Mouse (Mus musculus) ES-E14 (cell line): ENCODE data around the gene Cdiptos. TPM values are rescaled to one million over a fixed set of nuclear protein-coding genes. Genes with fewer than 3 reads are reported as not detected.

ENCODE experiments used
- DNase-seq: peaks from one replicate; pipeline ENCODE4 v3.0.0-alpha.2; 2013; ENCODE audit warnings: low read depth, low spot score
- H3K27ac ChIP-seq: 2 replicates; pipeline ENCODE4 v1.5.1; 2012; ENCODE audit warnings: low read depth, mild to moderate bottlenecking, low read length, moderate library complexity, mixed read lengths; ENCODE audit not compliant: poor library complexity, insufficient read depth, severe bottlenecking
- H3K36me3 ChIP-seq: 2 replicates; pipeline ENCODE4 v1.6.1; 2012; ENCODE audit warnings: mild to moderate bottlenecking, low read length, moderate library complexity, mixed read lengths; ENCODE audit not compliant: control insufficient read depth, poor library complexity, insufficient read depth, severe bottlenecking
- H3K4me1 ChIP-seq, 2 experiments: fragments of 150-350 bp in 1 of 2; sonication (generic) in 1 of 2; 2 replicates each; pipeline ENCODE4 v1.6.1; 2012; ENCODE audit warnings: low read length in 2 of 2, mild to moderate bottlenecking in 1 of 2, mixed read lengths in 1 of 2; ENCODE audit not compliant: control insufficient read depth in 2 of 2, insufficient read depth in 2 of 2, poor library complexity in 1 of 2
- H3K4me3 ChIP-seq, 2 experiments: fragments of 150-350 bp in 1 of 2; sonication (generic) in 1 of 2; 2 replicates each; pipeline ENCODE4 v1.5.1; 2012; ENCODE audit warnings: low read length in 2 of 2, low read depth in 1 of 2, mild to moderate bottlenecking in 1 of 2, mixed read lengths in 1 of 2; ENCODE audit not compliant: insufficient read depth in 1 of 2, poor library complexity in 1 of 2, severe bottlenecking in 1 of 2
- H3K9ac ChIP-seq: 2 replicates; pipeline ENCODE4 v1.6.1; 2012; ENCODE audit warnings: low read depth, mild to moderate bottlenecking, low read length, mixed read lengths; ENCODE audit not compliant: poor library complexity, insufficient read depth, severe bottlenecking
- H3K9me3 ChIP-seq: fragments of 150-350 bp; sonication (generic); 2 replicates; pipeline ENCODE4 v1.6.1; 2012; ENCODE audit warnings: low read depth, mild to moderate bottlenecking, low read length; ENCODE audit not compliant: control insufficient read depth, insufficient read depth
- CHD2 ChIP-seq: IDR thresholded peaks from 2 replicates; pipeline ENCODE4 v1.6.1; 2014; ENCODE audit warnings: mild to moderate bottlenecking, low read depth, low read length, inconsistent platforms
- HCFC1 ChIP-seq: IDR thresholded peaks from 2 replicates; pipeline ENCODE4 v1.6.1; 2012; ENCODE audit warnings: low read length, inconsistent platforms, borderline replicate concordance; ENCODE audit not compliant: insufficient read depth
- MAFK ChIP-seq: IDR thresholded peaks from 2 replicates; pipeline ENCODE4 v1.6.1; 2014; ENCODE audit warnings: mild to moderate bottlenecking, low read depth, low read length, inconsistent platforms; ENCODE audit not compliant: insufficient read depth
- ZC3H11A ChIP-seq: IDR thresholded peaks from 2 replicates; pipeline ENCODE4 v1.6.1; 2012; ENCODE audit warnings: low read depth, mild to moderate bottlenecking, inconsistent platforms, low read length, borderline replicate concordance
- ZNF384 ChIP-seq: IDR thresholded peaks from 2 replicates; pipeline ENCODE4 v1.6.1; 2012; ENCODE audit warnings: low read depth, low read length, inconsistent platforms
- in situ Hi-C, 2 experiments: fragments of 600-800 bp; cut with MboI; formaldehyde crosslinking; loops; one replicate each; pipeline ENCODE4 v1.15.1; 2025; ENCODE audit warnings: low sequenced_read_pairs in 2 of 2, inconsistent platforms in 1 of 2; ENCODE audit not compliant: unreplicated experiment in 2 of 2
- total RNA-seq: library from RNA; depleted of rRNA; stranded (reverse); fragments of 300-350 nt; gene quantifications from 2 replicates; pipeline ENCODE4 v1.2.3, GENCODE M21; 2012

Cdiptos gene
- total RNA-seq, 1 experiment, result 0.18 TPM

- H3K9me3 ChIP-seq, result no peaks in the 10 kb centered on the region
- peak overlapping the region; percentile 90 for H3K9ac ChIP-seq
- in situ Hi-C loops, result no loop called here
- peaks cover 43% of the 10 kb centered on the region for H3K36me3 ChIP-seq
- peak overlapping the region in 1 of 2 experiments; percentile 87; a peak in 3 of 4 replicates for H3K4me3 ChIP-seq
- no peak overlapping the region for H3K27ac ChIP-seq
- no peak for DNase-seq
- no peak for TF ChIP-seq ZNF384
- TF ChIP-seq MAFK, result no peak
- no peak for TF ChIP-seq CHD2
- TF ChIP-seq HCFC1, result no peak
- TF ChIP-seq ZC3H11A, result no peak
- peaks cover 7 to 11% of the 10 kb centered on the region in 2 experiments; a peak in 2 of 4 replicates for H3K4me1 ChIP-seq
Measured at GRCm38 (mm10) chr7:127023272-127023691, 47.4 kb upstream of the Cdiptos start.

- Histone ChIP-seq H3K36me3 (peaks cover 37% of the 10 kb centered on the region), H3K4me3 (peak overlapping the region in 1 of 2 experiments; percentile 87; a peak in 3 of 4 replicates)
Measured at GRCm38 (mm10) chr7:127022528-127023271, 46.8 kb upstream of the Cdiptos start.

GRCm38 (mm10) chr7:127021563-127022527 is 45.9 kb upstream of the Cdiptos start:
- H3K9me3 ChIP-seq, result no peaks in the 10 kb centered on the region
- no peak for DNase-seq
- H3K36me3 ChIP-seq, result peaks cover 36% of the 10 kb centered on the region
- H3K27ac ChIP-seq, result no peak overlapping the region
- H3K9ac ChIP-seq, result peak overlapping the region; percentile 31; the same call in 1 of the 2 replicates
- H3K4me1 ChIP-seq, result peaks cover 5 to 11% of the 10 kb centered on the region in 2 experiments; a peak in 2 of 4 replicates
- H3K4me3 ChIP-seq, result peak overlapping the region; percentile 60 to 62
- no peak for TF ChIP-seq ZC3H11A
- no peak for TF ChIP-seq MAFK
- TF ChIP-seq CHD2, result 0 out of 2 replicates have a peak, but pooled peaks have one; percentile 22
- TF ChIP-seq ZNF384, result no peak
- no peak for TF ChIP-seq HCFC1
- in situ Hi-C loops, result no loop called here

More at GRCm38 (mm10) chr7:127022528-127023271, 46.8 kb upstream of the Cdiptos start:
- H3K27ac ChIP-seq, result peak overlapping the region; percentile 24
- in situ Hi-C loops, result no loop called here
- no peak for DNase-seq
- peak overlapping the region; percentile 90 for H3K9ac ChIP-seq
- H3K9me3 ChIP-seq, result no peaks in the 10 kb centered on the region
- H3K4me1 ChIP-seq, result peaks cover 5 to 11% of the 10 kb centered on the region in 2 experiments; a peak in 2 of 4 replicates
- TF ChIP-seq ZNF384 (no peak), ZC3H11A (no peak), MAFK (no peak), CHD2 (no peak), HCFC1 (no peak)

DNA sequence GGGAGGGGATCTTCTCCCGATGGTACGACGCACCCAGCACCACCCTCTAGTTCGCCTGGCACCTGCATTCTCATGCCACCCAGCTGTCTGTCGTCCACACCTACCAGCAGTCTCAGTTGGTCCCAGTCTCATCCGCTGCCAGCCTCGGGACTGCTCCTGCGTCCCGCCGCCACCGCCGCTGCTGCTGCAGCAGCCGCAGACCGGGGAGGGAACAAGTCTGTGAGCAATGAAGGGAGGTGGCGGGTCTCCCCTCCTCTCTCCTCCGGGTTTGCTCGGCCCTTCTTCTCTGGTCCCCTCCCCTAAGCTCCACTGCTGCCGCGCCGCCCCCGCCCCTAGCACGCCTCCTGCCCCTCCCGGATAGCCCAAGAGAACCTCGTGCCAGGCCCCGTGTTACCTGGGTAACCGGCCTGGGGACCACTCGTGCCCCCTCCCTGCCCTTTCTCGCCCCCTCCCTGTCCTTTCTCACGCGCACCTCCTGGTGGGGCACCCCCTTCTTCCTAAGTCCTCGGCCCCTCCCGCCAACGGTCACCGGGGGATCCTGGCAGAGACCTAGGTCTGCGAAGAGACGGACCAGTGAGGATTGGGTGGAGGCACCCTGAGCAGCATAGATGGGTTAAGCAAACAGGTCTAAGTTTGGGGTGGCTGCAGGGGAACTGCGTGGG is 45.1 kb upstream of the Cdiptos start, which contains the start of the genes Gm42742 and Prrt2:
TSS of gene Gm42742 (minus strand) at position 197 of the 662 bp plus-strand sequence.
TSS of gene Prrt2 (minus strand) at position 311 of the 662 bp plus-strand sequence.
- in situ Hi-C loops, result no loop called here
- no peak for TF ChIP-seq HCFC1
- TF ChIP-seq ZNF384, result no peak
- TF ChIP-seq MAFK, result no peak
- no peak for TF ChIP-seq CHD2
- TF ChIP-seq ZC3H11A, result no peak
- Histone ChIP-seq H3K27ac (peak within 1 kb of the TSS; percentile 52), H3K4me1 (peaks cover 5 to 11% of the 10 kb centered on the region in 2 experiments; a peak in 2 of 4 replicates), H3K4me3 (peak within 1 kb of the TSS; percentile 60 to 62), H3K9ac (peak within 1 kb of the TSS; percentile 31), H3K9me3 (no peaks in the 10 kb centered on the region), H3K36me3 (peaks cover 36% of the 10 kb centered on the region)
- DNase-seq, result no peak
